Mouse (Mus musculus) MEL (cell line): ENCODE data around the gene Fgb. TPM values are rescaled to one million over a fixed set of nuclear protein-coding genes. Genes with fewer than 3 reads are reported as not detected.

Experiments used
- DNase-seq: peaks from one replicate; pipeline ENCODE4 v3.0.0; 2011; ENCODE audit warnings: low read depth, low spot score
- H3K27ac ChIP-seq: 2 replicates; pipeline ENCODE4 v1.5.1; 2012; ENCODE audit warnings: low read depth, mild to moderate bottlenecking, control low read depth, low read length, moderate library complexity; ENCODE audit not compliant: control insufficient read depth
- H3K27me3 ChIP-seq, 2 experiments: fragments of 150-350 bp in 1 of 2; sonication (generic) in 1 of 2; 2 replicates each; pipeline ENCODE4 v1.6.1; 2012; ENCODE audit warnings: low read length in 2 of 2, mild to moderate bottlenecking in 2 of 2, improper control_type of control experiment in 1 of 2, moderate library complexity in 1 of 2; ENCODE audit not compliant: insufficient read depth in 2 of 2, control insufficient read depth in 1 of 2
- H3K36me3 ChIP-seq, 2 experiments: 2 replicates each; pipeline ENCODE4 v1.6.1; 2012 to 2014; ENCODE audit warnings: low read length in 2 of 2, improper control_type of control experiment in 1 of 2, inconsistent platforms in 1 of 2, mild to moderate bottlenecking in 1 of 2; ENCODE audit not compliant: insufficient read depth in 2 of 2, control insufficient read depth in 1 of 2
- H3K4me1 ChIP-seq, 2 experiments: fragments of 150-350 bp in 1 of 2; sonication (generic) in 1 of 2; 2 replicates each; pipeline ENCODE4 v1.6.1; 2012; ENCODE audit warnings: low read length in 2 of 2, improper control_type of control experiment in 1 of 2, mild to moderate bottlenecking in 1 of 2; ENCODE audit not compliant: insufficient read depth in 2 of 2, control insufficient read depth in 1 of 2
- H3K4me3 ChIP-seq, 2 experiments: fragments of 150-350 bp in 1 of 2; sonication (generic) in 1 of 2; 2 replicates each; pipeline ENCODE4 v1.5.1; 2012; ENCODE audit warnings: low read depth in 2 of 2, low read length in 2 of 2, mild to moderate bottlenecking in 2 of 2, moderate library complexity in 2 of 2, control low read depth in 1 of 2, improper control_type of control experiment in 1 of 2; ENCODE audit not compliant: control insufficient read depth in 1 of 2, insufficient read depth in 1 of 2
- H3K79me2 ChIP-seq: 2 replicates; pipeline ENCODE4 v1.6.1; 2012; ENCODE audit warnings: mild to moderate bottlenecking, low read length, moderate library complexity; ENCODE audit not compliant: control insufficient read depth, poor library complexity, insufficient read depth
- H3K9ac ChIP-seq: 2 replicates; pipeline ENCODE4 v1.6.1; 2012; ENCODE audit warnings: low read depth, mild to moderate bottlenecking, control low read depth, low read length, moderate library complexity; ENCODE audit not compliant: control insufficient read depth, poor library complexity, severe bottlenecking
- H3K9me3 ChIP-seq: fragments of 150-350 bp; sonication (generic); replicated peaks from 2 replicates; pipeline ENCODE4 v1.6.1; 2012; ENCODE audit warnings: mild to moderate bottlenecking, low read length, improper control_type of control experiment, moderate library complexity; ENCODE audit not compliant: insufficient read depth
- BHLHE40 ChIP-seq: IDR thresholded peaks from 2 replicates; pipeline ENCODE4 v1.6.1; 2012; ENCODE audit warnings: low read depth, mild to moderate bottlenecking, inconsistent platforms, low read length, improper control_type of control experiment, borderline replicate concordance
- E2F4 ChIP-seq: IDR thresholded peaks from 2 replicates; pipeline ENCODE4 v1.6.1; 2011; ENCODE audit warnings: low read depth, low read length, improper control_type of control experiment, borderline replicate concordance
- ELF1 ChIP-seq: IDR thresholded peaks from 2 replicates; pipeline ENCODE4 v1.6.1; 2014; ENCODE audit warnings: low read depth, mild to moderate bottlenecking, inconsistent platforms, low read length, improper control_type of control experiment, moderate library complexity
- HCFC1 ChIP-seq: IDR thresholded peaks from 2 replicates; pipeline ENCODE4 v1.6.1; 2012; ENCODE audit warnings: low read depth, mild to moderate bottlenecking, inconsistent platforms, low read length, improper control_type of control experiment, moderate library complexity
- JUND ChIP-seq: IDR thresholded peaks from 2 replicates; pipeline ENCODE4 v1.6.1; 2011; ENCODE audit warnings: low read depth, mild to moderate bottlenecking, improper control_type of control experiment, low read length
- KAT2A ChIP-seq: conservative IDR thresholded peaks from 2 replicates; pipeline ENCODE4 v1.6.1; 2012; ENCODE audit warnings: low read depth, low read length, improper control_type of control experiment, inconsistent platforms
- MXI1 ChIP-seq: IDR thresholded peaks from 2 replicates; pipeline ENCODE4 v1.6.1; 2011; ENCODE audit warnings: mild to moderate bottlenecking, low read depth, low read length, improper control_type of control experiment
- NELFE ChIP-seq: IDR thresholded peaks from 2 replicates; pipeline ENCODE4 v1.6.1; 2011; ENCODE audit warnings: low read depth, low read length, improper control_type of control experiment
- SIN3A ChIP-seq: IDR thresholded peaks from 2 replicates; pipeline ENCODE4 v1.6.1; 2012; ENCODE audit warnings: low read length, improper control_type of control experiment, inconsistent platforms
- TBP ChIP-seq: IDR thresholded peaks from 2 replicates; pipeline ENCODE4 v1.8.0; 2011; ENCODE audit warnings: low read depth, low read length, improper control_type of control experiment
- UBTF ChIP-seq: IDR thresholded peaks from 2 replicates; pipeline ENCODE4 v1.6.1; 2012; ENCODE audit warnings: low read depth, mild to moderate bottlenecking, inconsistent platforms, low read length, improper control_type of control experiment, moderate library complexity, borderline replicate concordance; ENCODE audit not compliant: insufficient read depth
- USF1 ChIP-seq: IDR thresholded peaks from 2 replicates; pipeline ENCODE4 v1.6.1; 2014; ENCODE audit warnings: low read depth, mild to moderate bottlenecking, inconsistent platforms, low read length, improper control_type of control experiment, moderate library complexity
- ZC3H11A ChIP-seq: IDR thresholded peaks from 2 replicates; pipeline ENCODE4 v1.6.1; 2012; ENCODE audit warnings: low read depth, mild to moderate bottlenecking, inconsistent platforms, low read length, improper control_type of control experiment
- polyA plus RNA-seq, 2 experiments: library from polyadenylated mRNA; stranded (reverse) in 1 of 2; unstranded in 1 of 2; fragments of >175 nt in 1 of 2; fragments of >200 nt in 1 of 2; gene quantifications; 2 replicates each; pipeline versions ENCODE4 v1.2.1 to v1.2.4; 2012; ENCODE audit warnings: low replicate concordance in 2 of 2, low read depth in 1 of 2; ENCODE audit not compliant: insufficient read length in 2 of 2, insufficient read depth in 1 of 2, missing spikeins in 1 of 2
- total RNA-seq: library from RNA; depleted of rRNA; stranded (reverse); fragments of 300-350 nt; gene quantifications from 2 replicates; pipeline ENCODE4 v1.2.3, GENCODE M21; 2012

The Fgb gene
- total and polyA plus RNA-seq, 3 experiments, result not detected

- 0 out of 2 replicates have a peak, but pooled peaks have one; percentile 30 for TF ChIP-seq TBP
- TF ChIP-seq KAT2A, result no peak
- TF ChIP-seq, all 39 proteins: peak for 14
These were observed 30.9 kb upstream of the Fgb start (continued) for GRCm38 (mm10) chr3:83080567-83081055.

GRCm38 (mm10) chr3:83076563-83076962 is 26.9 kb upstream of the Fgb start:
- no peak overlapping the region for H3K27ac ChIP-seq
- H3K36me3 ChIP-seq, result no peaks in the 10 kb centered on the region; a peak in 1 of 4 replicates
- DNase-seq, result no peak
- TF ChIP-seq ZC3H11A (no peak), SIN3A (no peak), BHLHE40 (no peak), NELFE (no peak), JUND (no peak), USF1 (no peak), UBTF (no peak), MXI1 (no peak)
- H3K9ac ChIP-seq, result no peak overlapping the region
- H3K27me3 ChIP-seq, result no peaks in the 10 kb centered on the region
- H3K9me3 ChIP-seq, result no peaks in the 10 kb centered on the region
- peaks cover 0 to 5% of the 10 kb centered on the region in 2 experiments; a peak in 1 of 4 replicates for H3K4me1 ChIP-seq
- H3K4me3 ChIP-seq, result no peak overlapping the region
- no peaks in the 10 kb centered on the region for H3K79me2 ChIP-seq

- no peak for DNase-seq
- Histone ChIP-seq H3K9me3 (no peaks in the 10 kb centered on the region), H3K4me1 (no peaks in the 10 kb centered on the region), H3K36me3 (peaks cover 0 to 5% of the 10 kb centered on the region in 2 experiments; a peak in 1 of 4 replicates), H3K27me3 (no peaks in the 10 kb centered on the region), H3K4me3 (no peak overlapping the region), H3K9ac (no peak overlapping the region), H3K79me2 (no peaks in the 10 kb centered on the region), H3K27ac (no peak overlapping the region)
- TF ChIP-seq HCFC1, result no peak
- TF ChIP-seq E2F4, result no peak
- no peak for TF ChIP-seq UBTF
- TF ChIP-seq ELF1, result no peak
These were observed 20.6 kb upstream of the Fgb start for GRCm38 (mm10) chr3:83070231-83070630.
